Mouse (Mus musculus): Measurements from ENCODE around the gene Man1a. TPM values are rescaled to one million over a fixed set of nuclear protein-coding genes. Genes with fewer than 3 reads are reported as not detected.

Man1a gene
- 12.0 and 14.4 TPM in 2 replicates for polyA plus RNA-seq (2015; fragmentation: Nextera tagmentation; extraction: Ambion mirVana)

GRCm38 (mm10) chr10:54076420-54076819, at the start of gene Man1a:
Gene Man1a (minus strand): TSS chr10:54076609.
- H3K27me3 ChIP-seq, result peaks cover 16% of the 10 kb centered on the region
- no peaks in the 10 kb centered on the region for H3K9me3 ChIP-seq (replicated peaks)
- peak within 1 kb of the TSS; percentile 100 for H3K4me3 ChIP-seq (replicated peaks)
- H3K36me3 ChIP-seq (replicated peaks), result peaks cover 9% of the 10 kb centered on the region; the same call in 1 of the 2 replicates
- WGBS (ENCODE audit: insufficient replicate concordance), result 10% methylated on average over 4 of the region's 4 CpGs
- peak within 1 kb of the TSS; percentile 99 for H3K9ac ChIP-seq
- peak within 1 kb of the TSS; percentile 94 for H3K4me2 ChIP-seq
- H3K27ac ChIP-seq (replicated peaks), result peak within 1 kb of the TSS; percentile 86
- no peak for ATAC-seq (ENCODE audit: insufficient read depth)
- H3K4me1 ChIP-seq (replicated peaks), result peaks cover 30% of the 10 kb centered on the region

DNA sequence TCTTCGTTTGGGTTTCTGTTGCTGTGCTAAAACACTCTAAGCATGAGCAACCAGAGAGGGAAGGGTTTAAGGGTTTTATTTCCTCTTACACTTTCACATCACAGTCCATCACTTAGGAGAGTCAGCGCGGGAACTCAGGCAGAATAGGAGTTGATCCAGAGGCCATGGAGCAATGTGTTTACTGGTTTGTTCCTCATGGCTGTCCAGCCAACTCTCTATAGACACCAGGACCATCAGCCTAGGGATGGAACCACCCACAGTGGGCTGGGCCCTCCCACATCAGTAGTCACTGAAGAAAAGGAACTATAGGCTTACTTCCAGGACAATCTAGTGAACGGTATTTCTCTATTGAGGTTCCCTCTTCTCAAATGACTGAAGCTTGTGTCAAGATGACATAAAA, 45.4 kb upstream of the Man1a start:
- H3K36me3 ChIP-seq (replicated peaks), result no peaks in the 10 kb centered on the region
- no peaks in the 10 kb centered on the region for H3K27me3 ChIP-seq
- no peaks in the 10 kb centered on the region for H3K4me1 ChIP-seq (replicated peaks)
- no peak overlapping the region for H3K9ac ChIP-seq
- H3K4me3 ChIP-seq (replicated peaks), result no peak overlapping the region
- no peaks in the 10 kb centered on the region for H3K9me3 ChIP-seq (replicated peaks)
- ATAC-seq (ENCODE audit: insufficient read depth), result no peak
- H3K4me2 ChIP-seq, result no peak overlapping the region
- WGBS (ENCODE audit: insufficient replicate concordance), result 65% methylated on average over 4 of the region's 4 CpGs
- no peak overlapping the region for H3K27ac ChIP-seq (replicated peaks)

GRCm38 (mm10) chr10:54120375-54120774, 44.0 kb upstream of the Man1a start:
- no peak overlapping the region for H3K27ac ChIP-seq (replicated peaks)
- H3K9me3 ChIP-seq (replicated peaks), result no peaks in the 10 kb centered on the region
- 35% methylated on average over 2 of the region's 2 CpGs for WGBS (ENCODE audit: insufficient replicate concordance)
- H3K4me3 ChIP-seq (replicated peaks), result no peak overlapping the region
- no peaks in the 10 kb centered on the region for H3K27me3 ChIP-seq
- H3K4me1 ChIP-seq (replicated peaks), result no peaks in the 10 kb centered on the region
- no peak for ATAC-seq (ENCODE audit: insufficient read depth)
- H3K4me2 ChIP-seq, result no peak overlapping the region
- no peak overlapping the region for H3K9ac ChIP-seq
- no peaks in the 10 kb centered on the region for H3K36me3 ChIP-seq (replicated peaks)

DNA sequence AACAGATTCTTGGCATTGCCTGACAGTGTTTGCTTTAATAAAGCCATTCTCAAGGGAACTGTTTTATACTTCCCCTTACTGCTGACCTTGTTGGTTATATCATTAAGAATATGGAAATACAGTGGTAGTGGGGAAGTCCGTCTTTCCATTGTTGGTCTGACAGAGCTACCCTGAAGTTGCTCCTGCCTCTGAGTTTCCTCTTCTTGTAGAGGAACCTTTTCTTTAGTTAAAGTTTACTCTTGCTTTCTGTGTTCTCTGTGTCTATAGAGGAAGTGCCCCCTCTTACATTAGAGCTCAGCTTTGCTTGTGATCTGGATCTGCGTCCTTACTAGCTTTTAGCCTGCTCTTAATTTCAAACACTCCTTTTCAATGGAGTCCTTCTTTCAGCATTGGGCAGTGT, 42.9 kb upstream of the Man1a start:
- Histone ChIP-seq H3K4me1 (replicated peaks) (no peaks in the 10 kb centered on the region), H3K9me3 (replicated peaks) (no peaks in the 10 kb centered on the region), H3K4me2 (no peak overlapping the region), H3K36me3 (replicated peaks) (no peaks in the 10 kb centered on the region), H3K4me3 (replicated peaks) (no peak overlapping the region), H3K27ac (replicated peaks) (no peak overlapping the region), H3K27me3 (no peaks in the 10 kb centered on the region), H3K9ac (no peak overlapping the region)
- 25% methylated on average over 2 of the region's 2 CpGs for WGBS (ENCODE audit: insufficient replicate concordance)
- ATAC-seq (ENCODE audit: insufficient read depth), result no peak

- no peak overlapping the region for H3K4me3 ChIP-seq (replicated peaks)
- no peak overlapping the region for H3K9ac ChIP-seq
- WGBS (ENCODE audit: insufficient replicate concordance), result 23% methylated on average over 4 of the region's 4 CpGs
- H3K4me2 ChIP-seq, result no peak overlapping the region
- H3K27ac ChIP-seq (replicated peaks), result no peak overlapping the region
- no peaks in the 10 kb centered on the region for H3K9me3 ChIP-seq (replicated peaks)
- H3K27me3 ChIP-seq, result no peaks in the 10 kb centered on the region
- no peaks in the 10 kb centered on the region for H3K36me3 ChIP-seq (replicated peaks)
- ATAC-seq (ENCODE audit: insufficient read depth), result no peak
- H3K4me1 ChIP-seq (replicated peaks), result no peaks in the 10 kb centered on the region
Measured at GRCm38 (mm10) chr10:54118223-54118912, 42.0 kb upstream of the Man1a start.

- H3K27me3 ChIP-seq, result no peaks in the 10 kb centered on the region
- no peaks in the 10 kb centered on the region for H3K9me3 ChIP-seq (replicated peaks)
- no peaks in the 10 kb centered on the region for H3K4me1 ChIP-seq (replicated peaks)
- ATAC-seq (ENCODE audit: insufficient read depth), result peak; percentile 51; the same call in 1 of the 2 replicates
- H3K4me2 ChIP-seq, result no peak overlapping the region
- H3K9ac ChIP-seq, result no peak overlapping the region
- no peak overlapping the region for H3K4me3 ChIP-seq (replicated peaks)
- no peaks in the 10 kb centered on the region for H3K36me3 ChIP-seq (replicated peaks)
- no peak overlapping the region for H3K27ac ChIP-seq (replicated peaks)
- WGBS (ENCODE audit: insufficient replicate concordance), result 19% methylated on average over 4 of the region's 4 CpGs
Measured at GRCm38 (mm10) chr10:54117763-54118162, 41.4 kb upstream of the Man1a start.

- Histone ChIP-seq H3K27ac (replicated peaks) (no peak overlapping the region), H3K4me2 (no peak overlapping the region), H3K4me1 (replicated peaks) (no peaks in the 10 kb centered on the region), H3K27me3 (no peaks in the 10 kb centered on the region; the same call in 1 of the 2 replicates), H3K9me3 (replicated peaks) (no peaks in the 10 kb centered on the region), H3K4me3 (replicated peaks) (no peak overlapping the region), H3K9ac (no peak overlapping the region), H3K36me3 (replicated peaks) (no peaks in the 10 kb centered on the region)
- 58% methylated on average over 4 of the region's 4 CpGs for WGBS (ENCODE audit: insufficient replicate concordance)
- ATAC-seq (ENCODE audit: insufficient read depth), result no peak
Measured at GRCm38 (mm10) chr10:54103671-54104070, 27.3 kb upstream of the Man1a start.

DNA sequence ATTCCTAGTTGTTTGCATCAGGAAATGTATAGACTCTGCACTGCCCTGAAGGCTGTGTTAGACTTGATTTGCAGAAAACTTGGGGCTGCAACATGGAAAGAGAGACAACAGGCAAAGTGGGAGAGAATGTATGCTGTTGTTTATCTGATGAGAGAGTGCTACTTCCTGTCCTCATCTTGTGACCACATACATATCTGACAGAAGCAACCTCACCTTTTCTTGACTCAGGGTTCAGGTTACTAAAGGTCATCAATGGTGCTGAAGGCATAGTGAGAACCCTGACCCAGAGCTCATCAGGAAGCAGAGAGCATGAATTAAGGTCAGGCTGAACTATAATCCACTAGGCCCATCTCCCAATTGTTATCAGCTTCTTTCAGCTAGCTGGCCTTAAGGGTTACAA, 15.7 kb upstream of the Man1a start:
- Histone ChIP-seq H3K9me3 (replicated peaks) (no peaks in the 10 kb centered on the region), H3K27me3 (no peaks in the 10 kb centered on the region), H3K4me3 (replicated peaks) (no peak overlapping the region), H3K4me2 (no peak overlapping the region), H3K27ac (replicated peaks) (no peak overlapping the region), H3K4me1 (replicated peaks) (no peaks in the 10 kb centered on the region), H3K9ac (no peak overlapping the region), H3K36me3 (replicated peaks) (no peaks in the 10 kb centered on the region)
- no peak for ATAC-seq (ENCODE audit: insufficient read depth)

GRCm38 (mm10) chr10:54089923-54090322, 13.5 kb upstream of the Man1a start:
- Histone ChIP-seq H3K4me2 (no peak overlapping the region), H3K36me3 (replicated peaks) (no peaks in the 10 kb centered on the region), H3K4me1 (replicated peaks) (no peaks in the 10 kb centered on the region), H3K9ac (no peak overlapping the region), H3K27ac (replicated peaks) (no peak overlapping the region), H3K9me3 (replicated peaks) (no peaks in the 10 kb centered on the region), H3K27me3 (no peaks in the 10 kb centered on the region), H3K4me3 (replicated peaks) (no peak overlapping the region)
- 58% methylated on average over 6 of the region's 6 CpGs for WGBS (ENCODE audit: insufficient replicate concordance)
- no peak for ATAC-seq (ENCODE audit: insufficient read depth)

DNA sequence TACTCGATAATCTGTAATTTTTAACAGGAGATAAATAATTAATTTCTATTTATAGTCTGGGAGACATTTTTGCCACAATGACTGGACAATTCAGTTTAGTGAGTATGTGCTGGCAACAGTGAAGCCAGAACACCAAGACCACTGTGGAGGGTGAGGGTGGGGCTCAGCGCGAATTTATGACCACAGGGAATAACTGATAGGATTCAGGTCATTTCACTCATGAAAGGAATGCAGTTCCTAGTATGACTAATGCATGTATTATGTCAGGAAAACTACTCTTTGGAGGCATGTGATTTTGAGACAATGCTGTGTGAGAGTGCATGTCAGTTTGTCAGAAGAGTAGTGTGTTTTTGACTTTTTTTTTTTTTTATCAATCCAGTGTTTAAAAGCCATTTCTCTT, 10.9 kb upstream of the Man1a start:
- Histone ChIP-seq H3K4me1 (replicated peaks) (no peaks in the 10 kb centered on the region), H3K9ac (no peak overlapping the region), H3K27ac (replicated peaks) (no peak overlapping the region), H3K4me2 (no peak overlapping the region), H3K4me3 (replicated peaks) (no peak overlapping the region), H3K9me3 (replicated peaks) (no peaks in the 10 kb centered on the region), H3K27me3 (no peaks in the 10 kb centered on the region), H3K36me3 (replicated peaks) (no peaks in the 10 kb centered on the region)
- 74% methylated on average over 3 of the region's 3 CpGs for WGBS (ENCODE audit: insufficient replicate concordance)
- no peak for ATAC-seq (ENCODE audit: insufficient read depth)

GRCm38 (mm10) chr10:54085073-54085472, 8.7 kb upstream of the Man1a start:
- H3K4me3 ChIP-seq (replicated peaks), result no peak overlapping the region
- no peaks in the 10 kb centered on the region for H3K36me3 ChIP-seq (replicated peaks)
- H3K4me2 ChIP-seq, result no peak overlapping the region
- H3K4me1 ChIP-seq (replicated peaks), result no peaks in the 10 kb centered on the region
- WGBS (ENCODE audit: insufficient replicate concordance), result 49% methylated on average over 2 of the region's 2 CpGs
- H3K9ac ChIP-seq, result no peak overlapping the region
- H3K27me3 ChIP-seq, result no peaks in the 10 kb centered on the region
- H3K27ac ChIP-seq (replicated peaks), result no peak overlapping the region
- ATAC-seq (ENCODE audit: insufficient read depth), result no peak
- no peaks in the 10 kb centered on the region for H3K9me3 ChIP-seq (replicated peaks)

DNA sequence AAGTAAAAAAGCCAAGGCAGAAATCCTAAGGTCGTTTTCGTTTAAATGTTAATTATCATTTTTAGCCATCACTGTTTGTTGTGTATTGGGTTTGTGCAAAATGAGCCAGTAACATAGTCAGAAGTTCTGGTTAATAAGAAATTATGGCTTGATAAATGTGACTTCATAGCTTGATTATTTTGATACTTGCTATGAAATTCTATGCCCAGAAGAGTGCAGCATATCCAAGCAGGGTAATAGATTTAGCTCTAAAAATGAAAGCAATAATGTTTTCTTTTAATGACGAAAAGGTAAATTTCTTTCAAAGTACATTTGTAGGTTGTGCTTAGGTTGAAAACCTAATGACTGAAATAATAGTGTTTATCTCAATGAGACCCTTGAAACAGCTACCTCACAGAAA, 596 bp upstream of the Man1a start:
- no peaks in the 10 kb centered on the region for H3K9me3 ChIP-seq (replicated peaks)
- no peak overlapping the region for H3K9ac ChIP-seq
- H3K4me2 ChIP-seq, result peak overlapping the region; percentile 94; the same call in 1 of the 2 replicates
- H3K36me3 ChIP-seq (replicated peaks), result peaks cover 9% of the 10 kb centered on the region; the same call in 1 of the 2 replicates
- H3K4me3 ChIP-seq (replicated peaks), result no peak overlapping the region
- H3K27ac ChIP-seq (replicated peaks), result no peak overlapping the region
- H3K4me1 ChIP-seq (replicated peaks), result peaks cover 25% of the 10 kb centered on the region
- ATAC-seq (ENCODE audit: insufficient read depth), result no peak
- whole genome bisulfite sequencing (ENCODE audit: insufficient replicate concordance), result 46% methylated on average over 3 of the region's 3 CpGs
- H3K27me3 ChIP-seq, result peaks cover 16% of the 10 kb centered on the region

Data from liver, embryonic 15.5 days (tissue).